Mouse (Mus musculus) cortical plate, adult 2 months (tissue): ENCODE data around the gene Tor1aip1.

Source experiments
- CTCF ChIP-seq: fragments of 200-500 bp; IDR thresholded peaks from 2 replicates; pipeline ENCODE4 v1.5.1; 2011; ENCODE audit warnings: mild to moderate bottlenecking, control low read depth, low read length; ENCODE audit not compliant: insufficient read depth; ENCODE audit errors: extremely low read depth
- POLR2A ChIP-seq: fragments of 200-500 bp; IDR thresholded peaks from 2 replicates; pipeline ENCODE4 v1.6.1; 2011; ENCODE audit warnings: mild to moderate bottlenecking, low read length, control low read depth; ENCODE audit not compliant: insufficient read depth; ENCODE audit errors: extremely low read depth

- TF ChIP-seq POLR2A (no peak), CTCF (no peak)
Observed at GRCm38 (mm10) chr1:156074575-156074974, 38.3 kb upstream of the Tor1aip1 start.
